Mouse (Mus musculus) liver, adult 2 months (tissue): ENCODE data around the gene Prkch. TPM values are rescaled to one million over a fixed set of nuclear protein-coding genes. Genes with fewer than 3 reads are reported as not detected.

Source experiments
- DNase-seq: peaks from one replicate; pipeline ENCODE4 v3.0.0-alpha.2; 2011; ENCODE audit warnings: low read depth, low spot score; ENCODE audit errors: extremely low read depth
- H3K27ac ChIP-seq: fragments of 200-500 bp; replicated peaks from 2 replicates; pipeline ENCODE4 v1.5.1; 2012; ENCODE audit warnings: low read depth, mild to moderate bottlenecking, control low read depth, inconsistent platforms, low read length; ENCODE audit not compliant: insufficient read depth
- H3K27me3 ChIP-seq: fragments of 200-500 bp; 2 replicates; pipeline ENCODE4 v1.6.1; 2012; ENCODE audit warnings: mild to moderate bottlenecking, moderate library complexity, low read length, inconsistent platforms; ENCODE audit not compliant: control insufficient read depth, insufficient read depth
- H3K36me3 ChIP-seq: fragments of 200-500 bp; 2 replicates; pipeline ENCODE4 v1.6.1; 2012; ENCODE audit warnings: low read length, inconsistent platforms; ENCODE audit not compliant: control insufficient read depth, insufficient read depth
- H3K4me1 ChIP-seq: fragments of 200-500 bp; 2 replicates; pipeline ENCODE4 v1.6.1; 2011; ENCODE audit warnings: low read length; ENCODE audit not compliant: control insufficient read depth, insufficient read depth
- H3K4me3 ChIP-seq: fragments of 200-500 bp; 2 replicates; pipeline ENCODE4 v1.5.1; 2011; ENCODE audit warnings: low read depth, mild to moderate bottlenecking, control low read depth, low read length, moderate library complexity; ENCODE audit not compliant: insufficient read depth
- H3K79me2 ChIP-seq: fragments of 200-500 bp; 2 replicates; pipeline ENCODE4 v1.6.1; 2012; ENCODE audit warnings: inconsistent platforms, mild to moderate bottlenecking, low read length, moderate library complexity; ENCODE audit not compliant: control insufficient read depth, insufficient read depth
- H3K9ac ChIP-seq: fragments of 200-500 bp; 2 replicates; pipeline ENCODE4 v1.6.1; 2012; ENCODE audit warnings: low read depth, mild to moderate bottlenecking, control low read depth, inconsistent platforms, low read length
- CTCF ChIP-seq: fragments of 200-500 bp; IDR thresholded peaks from 2 replicates; pipeline ENCODE4 v1.5.1; 2011; ENCODE audit warnings: low read depth, low read length, control low read depth
- POLR2A ChIP-seq: fragments of 200-500 bp; IDR thresholded peaks from 2 replicates; pipeline ENCODE4 v1.6.1; 2011; ENCODE audit warnings: low read length, control low read depth; ENCODE audit not compliant: insufficient read depth; ENCODE audit errors: extremely low read depth
- WGBS: fragments of 180-500 bp; shearing (Covaris S2); methylation state at CpG from one replicate; pipeline ENCODE4 v1.1.7; 2018; 5-methylcytosine and 5-hydroxymethylcytosine counted together
- polyA plus RNA-seq: library from polyadenylated mRNA; depleted of rRNA; stranded (reverse); fragments of >200 nt; gene quantifications from 2 replicates; pipeline ENCODE4 v1.2.3, GENCODE M21; 2012
- total RNA-seq: library from RNA; depleted of rRNA; stranded (reverse); fragments of >200 nt; gene quantifications from 2 replicates; pipeline ENCODE4 v1.2.3, GENCODE M21; 2014

Gene Prkch
- total and polyA plus RNA-seq, 2 experiments, result 1.5 to 5.3 TPM

DNA sequence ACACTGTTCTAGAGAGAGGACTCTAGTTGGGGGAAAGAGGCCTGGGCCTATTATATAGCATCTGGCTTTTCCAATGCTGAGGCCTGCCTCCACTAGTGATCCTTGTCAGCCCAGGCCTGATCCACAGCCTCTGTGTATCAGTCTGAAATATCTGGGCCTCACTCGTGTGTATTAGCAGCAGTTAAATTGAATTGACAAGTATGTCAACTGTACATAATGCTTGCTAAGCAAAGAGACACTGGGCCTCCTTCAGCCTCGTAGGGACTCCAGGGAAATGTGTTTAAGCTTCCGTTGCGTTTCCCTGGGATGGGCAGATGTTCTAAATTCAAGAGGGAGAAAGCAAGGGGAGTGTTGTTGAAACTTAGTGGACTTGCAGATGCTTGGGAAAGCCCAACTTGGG is 112.3 kb downstream of the Prkch start:
- H3K79me2 ChIP-seq, result no peaks in the 10 kb centered on the region
- H3K27ac ChIP-seq, result no peak overlapping the region
- no peak overlapping the region for H3K4me3 ChIP-seq
- no peaks in the 10 kb centered on the region for H3K4me1 ChIP-seq
- WGBS, result 82% methylated on average over 4 of the region's 4 CpGs
- no peaks in the 10 kb centered on the region for H3K27me3 ChIP-seq
- H3K36me3 ChIP-seq, result no peaks in the 10 kb centered on the region
- no peak for DNase-seq
- no peak overlapping the region for H3K9ac ChIP-seq
- TF ChIP-seq POLR2A (no peak), CTCF (no peak)

DNA sequence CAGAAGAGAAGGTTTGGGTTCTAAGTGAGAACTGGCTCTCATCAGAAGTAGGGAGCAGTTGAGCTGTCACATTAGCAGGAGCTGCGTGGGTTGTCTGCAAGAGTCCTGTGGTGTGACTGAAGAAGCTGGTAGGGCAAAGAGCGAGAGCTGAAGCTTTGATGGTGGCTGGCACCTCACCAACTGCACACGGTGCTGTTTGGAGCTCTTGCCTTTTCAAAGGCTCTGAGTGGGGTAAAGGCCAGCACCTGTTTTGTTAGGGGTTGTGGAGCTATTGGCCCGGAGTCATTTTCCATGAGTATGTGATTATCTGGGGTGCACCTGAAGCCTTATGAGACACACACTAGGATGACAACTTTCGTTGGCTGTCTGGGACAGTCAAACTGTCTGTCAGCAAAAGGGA is 113.8 kb downstream of the Prkch start:
- Histone ChIP-seq H3K27me3 (no peaks in the 10 kb centered on the region), H3K4me1 (no peaks in the 10 kb centered on the region), H3K36me3 (no peaks in the 10 kb centered on the region), H3K27ac (no peak overlapping the region), H3K4me3 (no peak overlapping the region), H3K79me2 (no peaks in the 10 kb centered on the region), H3K9ac (no peak overlapping the region)
- TF ChIP-seq CTCF, result no peak
- no peak for TF ChIP-seq POLR2A
- WGBS, result 69% methylated on average over 5 of the region's 5 CpGs
- no peak for DNase-seq

DNA sequence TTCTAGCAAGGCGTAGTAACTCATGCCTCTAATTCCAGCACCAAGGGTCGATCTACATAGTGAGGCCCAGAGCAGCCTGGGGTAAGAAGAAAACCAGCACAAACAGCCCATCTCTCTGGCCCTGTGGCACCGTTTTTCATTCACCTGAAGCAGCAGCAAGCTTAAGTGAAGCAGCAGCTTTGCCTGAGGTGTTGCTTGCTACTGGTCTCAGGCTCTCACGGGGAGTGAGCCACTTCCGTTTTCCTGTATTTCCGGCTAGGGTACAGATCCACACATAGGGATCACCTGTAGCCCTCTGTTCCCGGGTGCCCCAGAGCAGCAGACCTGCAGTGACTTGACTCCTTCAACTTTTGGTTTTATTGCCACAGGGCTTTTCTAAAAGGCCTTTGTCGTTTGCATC is 114.2 kb downstream of the Prkch start:
- 82% methylated on average over 8 of the region's 8 CpGs for WGBS
- TF ChIP-seq POLR2A, result no peak
- no peak for TF ChIP-seq CTCF
- Histone ChIP-seq H3K79me2 (no peaks in the 10 kb centered on the region), H3K4me1 (no peaks in the 10 kb centered on the region), H3K4me3 (no peak overlapping the region), H3K36me3 (no peaks in the 10 kb centered on the region), H3K27ac (no peak overlapping the region), H3K9ac (no peak overlapping the region), H3K27me3 (no peaks in the 10 kb centered on the region)
- DNase-seq, result no peak

- TF ChIP-seq POLR2A (no peak), CTCF (no peak)
- Histone ChIP-seq H3K27me3 (no peaks in the 10 kb centered on the region), H3K4me1 (no peaks in the 10 kb centered on the region), H3K36me3 (no peaks in the 10 kb centered on the region), H3K79me2 (no peaks in the 10 kb centered on the region), H3K9ac (no peak overlapping the region), H3K4me3 (no peak overlapping the region), H3K27ac (no peak overlapping the region)
- 85% methylated on average over 17 of the region's 17 CpGs for WGBS
- no peak for DNase-seq
Measured at GRCm38 (mm10) chr12:73699471-73700186, 115.0 kb downstream of the Prkch start.

- H3K27me3 ChIP-seq, result no peaks in the 10 kb centered on the region
- TF ChIP-seq POLR2A, result no peak
- TF ChIP-seq CTCF, result no peak
- DNase-seq, result no peak
- H3K9ac ChIP-seq, result no peak overlapping the region
- H3K4me1 ChIP-seq, result no peaks in the 10 kb centered on the region
- H3K4me3 ChIP-seq, result no peak overlapping the region
- 51% methylated on average over 6 of the region's 6 CpGs for WGBS
- H3K27ac ChIP-seq, result no peak overlapping the region
- no peaks in the 10 kb centered on the region for H3K36me3 ChIP-seq
- H3K79me2 ChIP-seq, result no peaks in the 10 kb centered on the region
Measured at GRCm38 (mm10) chr12:73700544-73701069, 116.0 kb downstream of the Prkch start.

DNA sequence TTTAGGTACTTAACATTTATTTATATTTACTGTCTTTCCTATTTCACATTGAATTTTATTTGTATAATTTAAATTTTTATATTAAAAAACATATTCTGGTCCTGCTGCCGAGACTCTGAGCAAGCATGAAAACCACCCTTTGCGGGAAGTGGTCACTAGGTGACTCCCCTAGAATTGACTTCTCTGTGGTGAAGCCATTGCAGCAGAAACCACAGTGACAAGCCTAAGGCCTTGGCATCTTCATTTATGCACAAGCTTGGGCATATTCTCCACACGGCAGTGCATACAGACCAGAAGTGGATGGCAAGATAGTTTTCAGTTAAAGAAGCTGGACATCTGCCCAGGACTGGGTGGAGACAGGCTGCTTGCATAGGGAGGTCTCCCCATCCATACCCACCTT is 117.4 kb downstream of the Prkch start:
- Histone ChIP-seq H3K9ac (no peak overlapping the region), H3K27ac (no peak overlapping the region), H3K4me1 (no peaks in the 10 kb centered on the region), H3K4me3 (no peak overlapping the region), H3K79me2 (no peaks in the 10 kb centered on the region), H3K36me3 (no peaks in the 10 kb centered on the region), H3K27me3 (no peaks in the 10 kb centered on the region)
- no peak for DNase-seq
- 80% methylated on average over 3 of the region's 3 CpGs for WGBS
- TF ChIP-seq POLR2A (no peak), CTCF (no peak)
